Mouse (Mus musculus): ENCODE data around the gene Aatk. TPM values are rescaled to one million over a fixed set of nuclear protein-coding genes. Genes with fewer than 3 reads are reported as not detected.

Gene Aatk
- polyA plus RNA-seq, 1 experiment from 2014 or later, result 5.9 TPM

DNA sequence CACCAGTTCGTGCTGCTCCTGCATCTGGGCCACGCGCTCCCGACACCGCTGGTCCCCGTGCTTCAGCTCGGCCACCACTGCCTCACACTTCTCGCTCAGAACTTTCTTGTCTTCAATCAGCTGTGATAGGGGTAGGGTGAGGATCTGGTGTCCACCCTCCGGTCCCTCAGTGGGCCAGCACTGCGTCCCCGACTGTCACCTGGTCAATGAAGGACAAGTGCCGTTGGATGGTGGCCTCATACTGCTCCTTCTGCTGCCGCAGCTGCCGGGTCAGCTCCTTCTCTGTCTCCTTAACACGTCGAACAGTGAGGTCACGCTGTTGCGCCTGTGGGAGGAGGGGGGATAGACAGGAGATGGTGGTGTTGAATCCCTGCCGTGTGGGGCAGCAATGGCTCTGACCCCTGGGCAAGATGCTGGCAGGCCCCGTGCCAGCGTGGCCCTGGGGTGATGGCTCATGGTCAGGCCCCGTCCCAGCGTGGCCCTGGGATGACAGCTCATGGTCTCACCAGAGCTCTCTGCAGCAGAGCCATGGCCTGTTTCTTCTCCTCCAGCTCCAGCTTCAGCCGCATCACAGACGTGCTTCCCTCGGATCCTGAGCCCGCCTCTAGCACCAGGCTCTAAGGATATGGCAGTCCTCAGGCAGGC lies 23.4 kb upstream of the Aatk start:
- Histone ChIP-seq H3K4me1 (0 out of 2 replicates have a peak, but pooled peaks cover 6% of the 10 kb centered on the region), H3K27me3 (no peaks in the 10 kb centered on the region), H3K4me3 (no peak overlapping the region), H3K9me3 (no peaks in the 10 kb centered on the region), H3K36me3 (peaks cover 81% of the 10 kb centered on the region), H3K27ac (no peak overlapping the region), H3K4me2 (replicated peaks) (no peak overlapping the region), H3K9ac (0 out of 2 replicates have a peak overlapping the region, but pooled peaks have one; percentile 21)
- WGBS, result 86% methylated on average over 27 of the region's 27 CpGs
- ATAC-seq (ENCODE audit: insufficient number of reproducible peaks, insufficient read depth, low FRiP score, low TSS enrichment), result no peak

- no peaks in the 10 kb centered on the region for H3K9me3 ChIP-seq
- 0 out of 2 replicates have a peak, but pooled peaks cover 6% of the 10 kb centered on the region for H3K4me1 ChIP-seq
- WGBS, result 38% methylated on average over 11 of the region's 11 CpGs
- H3K27me3 ChIP-seq, result no peaks in the 10 kb centered on the region
- H3K27ac ChIP-seq, result no peak overlapping the region
- ATAC-seq (ENCODE audit: insufficient number of reproducible peaks, insufficient read depth, low FRiP score, low TSS enrichment), result no peak
- H3K4me3 ChIP-seq, result no peak overlapping the region
- H3K36me3 ChIP-seq, result peaks cover 85% of the 10 kb centered on the region
- H3K9ac ChIP-seq, result no peak overlapping the region
- no peak overlapping the region for H3K4me2 ChIP-seq (replicated peaks)
Observed at GRCm38 (mm10) chr11:120069261-120069660, 22.3 kb upstream of the Aatk start.

DNA sequence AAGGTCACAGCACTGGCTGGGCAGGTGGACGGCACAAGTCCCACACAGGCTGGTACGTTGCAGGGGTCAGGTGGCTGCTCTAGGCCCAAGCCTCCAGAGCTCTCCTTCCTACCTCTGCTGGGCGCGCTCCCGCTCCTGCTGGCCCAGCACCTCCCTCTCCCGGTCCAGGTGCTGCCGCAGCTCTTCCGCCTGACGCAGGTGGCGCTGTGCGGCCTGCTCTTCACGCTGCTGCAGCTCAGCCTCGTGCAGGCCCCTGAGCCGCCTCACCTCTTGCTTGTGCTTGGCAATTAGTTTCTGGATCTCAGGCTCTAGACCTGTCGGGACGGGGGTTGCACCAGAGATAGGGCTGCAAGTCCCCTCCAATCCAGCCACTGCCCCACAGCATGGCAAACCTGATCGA lies 20.9 kb upstream of the Aatk start:
- 53% methylated on average over 17 of the region's 17 CpGs for whole genome bisulfite sequencing
- no peaks in the 10 kb centered on the region for H3K9me3 ChIP-seq
- H3K27me3 ChIP-seq, result no peaks in the 10 kb centered on the region
- no peak overlapping the region for H3K4me2 ChIP-seq (replicated peaks)
- ATAC-seq (ENCODE audit: insufficient number of reproducible peaks, insufficient read depth, low FRiP score, low TSS enrichment), result no peak
- H3K4me3 ChIP-seq, result no peak overlapping the region
- no peak overlapping the region for H3K27ac ChIP-seq
- peaks cover 87% of the 10 kb centered on the region for H3K36me3 ChIP-seq
- H3K9ac ChIP-seq, result no peak overlapping the region
- 0 out of 2 replicates have a peak, but pooled peaks cover 6% of the 10 kb centered on the region for H3K4me1 ChIP-seq

DNA sequence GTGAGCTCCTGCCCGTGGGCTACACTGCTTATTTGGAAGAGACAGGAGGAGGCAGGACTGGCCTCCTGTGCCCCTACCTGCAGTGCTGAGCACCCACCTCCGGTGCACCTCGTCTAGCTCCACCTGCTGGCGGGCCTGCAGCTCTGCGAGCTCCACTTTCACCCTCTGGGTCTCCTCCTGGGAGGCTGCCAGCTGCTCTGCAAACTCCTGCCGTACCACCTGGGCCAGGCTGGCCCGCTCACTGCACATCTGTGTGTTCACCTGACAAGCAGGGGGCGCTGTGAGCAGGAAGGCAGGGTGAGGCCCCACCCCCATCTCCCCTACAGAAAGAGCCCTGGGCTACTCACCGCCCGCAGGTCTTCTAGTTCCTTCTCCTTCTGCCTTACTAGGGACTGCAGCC lies 18.3 kb upstream of the Aatk start:
- Histone ChIP-seq H3K36me3 (peaks cover 63% of the 10 kb centered on the region), H3K4me2 (replicated peaks) (no peak overlapping the region), H3K9me3 (no peaks in the 10 kb centered on the region), H3K9ac (no peak overlapping the region), H3K4me1 (0 out of 2 replicates have a peak, but pooled peaks cover 6% of the 10 kb centered on the region), H3K27me3 (no peaks in the 10 kb centered on the region), H3K27ac (no peak overlapping the region), H3K4me3 (no peak overlapping the region)
- ATAC-seq (ENCODE audit: insufficient number of reproducible peaks, insufficient read depth, low FRiP score, low TSS enrichment), result no peak
- 37% methylated on average over 10 of the region's 10 CpGs for WGBS

DNA sequence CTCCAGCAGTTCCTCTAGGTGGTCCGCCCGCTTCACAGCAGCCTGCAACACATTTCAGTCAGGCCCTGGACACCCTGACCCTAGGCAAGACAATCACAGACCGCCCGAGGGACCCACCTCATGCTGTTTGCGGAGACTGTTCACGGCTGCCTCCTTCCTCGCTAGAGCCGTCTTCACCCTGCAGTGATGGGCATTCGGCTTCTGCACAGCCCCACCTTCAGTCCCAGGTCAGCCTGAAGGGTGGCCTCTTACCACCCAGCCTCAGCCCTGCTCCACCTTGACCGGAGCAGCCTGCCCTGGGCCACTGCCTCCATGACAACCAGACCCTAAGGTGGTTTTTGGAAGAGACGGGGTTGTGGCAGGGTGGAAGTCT lies 17.7 kb upstream of the Aatk start:
- Histone ChIP-seq H3K27me3 (no peaks in the 10 kb centered on the region), H3K4me2 (replicated peaks) (no peak overlapping the region), H3K4me1 (0 out of 2 replicates have a peak, but pooled peaks cover 4% of the 10 kb centered on the region), H3K27ac (no peak overlapping the region), H3K36me3 (peaks cover 57% of the 10 kb centered on the region), H3K9ac (no peak overlapping the region), H3K4me3 (no peak overlapping the region), H3K9me3 (no peaks in the 10 kb centered on the region)
- no peak for ATAC-seq (ENCODE audit: insufficient number of reproducible peaks, insufficient read depth, low FRiP score, low TSS enrichment)
- 86% methylated on average over 11 of the region's 11 CpGs for WGBS

- WGBS, result 86% methylated on average over 13 of the region's 13 CpGs
- ATAC-seq (ENCODE audit: insufficient number of reproducible peaks, insufficient read depth, low FRiP score, low TSS enrichment), result no peak
- H3K27ac ChIP-seq, result no peak overlapping the region
Observed at GRCm38 (mm10) chr11:120064006-120064667, 17.2 kb upstream of the Aatk start.

DNA sequence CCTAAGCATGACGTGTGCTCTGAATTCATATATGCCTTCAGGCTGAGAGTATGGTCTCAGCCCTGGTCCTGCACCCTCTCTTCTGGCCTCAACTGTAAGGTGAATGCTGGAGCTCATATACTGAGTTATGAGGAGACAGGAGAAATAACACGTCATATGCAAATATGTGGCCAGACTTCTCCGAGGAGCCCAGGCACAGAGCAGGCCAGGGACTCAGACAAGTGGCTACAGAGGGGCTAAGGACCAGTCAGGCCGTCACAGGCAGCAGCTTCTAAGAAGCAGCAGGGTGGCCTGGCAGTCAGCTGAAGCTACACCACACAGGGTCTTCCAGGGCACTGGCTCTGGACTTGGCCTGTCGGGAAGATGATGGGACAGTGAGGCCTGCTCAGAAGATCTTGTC lies 16.4 kb upstream of the Aatk start:
- 86% methylated on average over 5 of the region's 5 CpGs for WGBS

More at GRCm38 (mm10) chr11:120064006-120064667, 17.2 kb upstream of the Aatk start:
- Histone ChIP-seq H3K4me3 (no peak overlapping the region), H3K36me3 (peaks cover 53% of the 10 kb centered on the region), H3K27me3 (no peaks in the 10 kb centered on the region), H3K9ac (no peak overlapping the region), H3K9me3 (no peaks in the 10 kb centered on the region), H3K4me1 (no peaks in the 10 kb centered on the region), H3K4me2 (replicated peaks) (no peak overlapping the region)

DNA sequence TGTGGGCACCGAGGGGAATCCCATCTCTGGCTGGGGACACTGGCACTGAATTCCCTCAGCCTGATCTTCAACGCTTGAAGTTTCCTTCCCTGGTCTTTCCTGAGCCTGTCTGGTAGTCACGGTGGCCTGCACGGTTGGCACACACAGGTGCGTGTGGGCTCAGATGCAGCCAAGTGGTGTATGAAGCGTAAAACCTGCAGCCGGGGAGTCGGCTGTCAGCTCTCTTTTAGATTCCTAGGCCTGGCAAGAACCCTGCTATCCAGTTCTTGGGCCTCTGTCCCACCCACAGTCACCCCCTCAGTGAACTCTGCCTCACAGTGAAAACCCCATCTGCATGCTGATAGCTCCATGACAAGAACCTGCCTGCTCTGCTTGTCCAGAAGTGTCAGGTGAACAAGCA lies 13.7 kb upstream of the Aatk start:
- Histone ChIP-seq H3K27me3 (no peaks in the 10 kb centered on the region), H3K9ac (no peak overlapping the region), H3K4me3 (no peak overlapping the region), H3K4me1 (no peaks in the 10 kb centered on the region), H3K27ac (no peak overlapping the region), H3K36me3 (peaks cover 25% of the 10 kb centered on the region), H3K4me2 (replicated peaks) (no peak overlapping the region), H3K9me3 (no peaks in the 10 kb centered on the region)
- ATAC-seq (ENCODE audit: insufficient number of reproducible peaks, insufficient read depth, low FRiP score, low TSS enrichment), result no peak
- 90% methylated on average over 8 of the region's 8 CpGs for WGBS

More for the DNA sequence above, 16.4 kb upstream of the Aatk start:
- no peaks in the 10 kb centered on the region for H3K4me1 ChIP-seq
- H3K9me3 ChIP-seq, result no peaks in the 10 kb centered on the region
- no peak overlapping the region for H3K4me3 ChIP-seq
- H3K36me3 ChIP-seq, result peaks cover 47% of the 10 kb centered on the region
- no peak for ATAC-seq (ENCODE audit: insufficient number of reproducible peaks, insufficient read depth, low FRiP score, low TSS enrichment)
- H3K27ac ChIP-seq, result no peak overlapping the region
- no peak overlapping the region for H3K4me2 ChIP-seq (replicated peaks)
- no peaks in the 10 kb centered on the region for H3K27me3 ChIP-seq
- no peak overlapping the region for H3K9ac ChIP-seq

GRCm38 (mm10) chr11:120055953-120056732 lies 9.2 kb upstream of the Aatk start:
- no peak overlapping the region for H3K27ac ChIP-seq
- no peak for ATAC-seq (ENCODE audit: insufficient number of reproducible peaks, insufficient read depth, low FRiP score, low TSS enrichment)
- H3K9ac ChIP-seq, result no peak overlapping the region
- no peaks in the 10 kb centered on the region for H3K36me3 ChIP-seq
- no peaks in the 10 kb centered on the region for H3K9me3 ChIP-seq
- H3K4me1 ChIP-seq, result peaks cover 6% of the 10 kb centered on the region; the same call in 1 of the 2 replicates
- H3K4me2 ChIP-seq (replicated peaks), result no peak overlapping the region
- 82% methylated on average over 12 of the region's 12 CpGs for WGBS
- H3K4me3 ChIP-seq, result no peak overlapping the region
- no peaks in the 10 kb centered on the region for H3K27me3 ChIP-seq

- Histone ChIP-seq H3K27me3 (peaks cover 11% of the 10 kb centered on the region), H3K4me1 (peaks cover 6% of the 10 kb centered on the region; the same call in 1 of the 2 replicates), H3K27ac (no peak overlapping the region), H3K9ac (no peak overlapping the region), H3K36me3 (no peaks in the 10 kb centered on the region), H3K9me3 (no peaks in the 10 kb centered on the region), H3K4me3 (no peak overlapping the region), H3K4me2 (replicated peaks) (no peak overlapping the region)
- 72% methylated on average over 4 of the region's 4 CpGs for WGBS
- no peak for ATAC-seq (ENCODE audit: insufficient number of reproducible peaks, insufficient read depth, low FRiP score, low TSS enrichment)
Observed at GRCm38 (mm10) chr11:120053846-120054245, 6.9 kb upstream of the Aatk start.

- no peak overlapping the region for H3K4me2 ChIP-seq (replicated peaks)
- H3K36me3 ChIP-seq, result no peaks in the 10 kb centered on the region
- H3K4me3 ChIP-seq, result no peak overlapping the region
- ATAC-seq (ENCODE audit: insufficient number of reproducible peaks, insufficient read depth, low FRiP score, low TSS enrichment), result no peak
- H3K27ac ChIP-seq, result no peak overlapping the region
- H3K4me1 ChIP-seq, result peaks cover 20% of the 10 kb centered on the region; the same call in 1 of the 2 replicates
- peaks cover 26% of the 10 kb centered on the region for H3K27me3 ChIP-seq
- H3K9me3 ChIP-seq, result no peaks in the 10 kb centered on the region
- WGBS, result 70% methylated on average over 9 of the region's 9 CpGs
- no peak overlapping the region for H3K9ac ChIP-seq
Observed at GRCm38 (mm10) chr11:120052274-120052673, 5.3 kb upstream of the Aatk start.

All from embryonic facial prominence, embryonic 12.5 days (tissue).